Mouse (Mus musculus): ENCODE measurements around the gene Ncapg2.
A peak's percentile ranks its signal among the peaks of the same experiment; 100 is the strongest.

Ncapg2 gene

DNA sequence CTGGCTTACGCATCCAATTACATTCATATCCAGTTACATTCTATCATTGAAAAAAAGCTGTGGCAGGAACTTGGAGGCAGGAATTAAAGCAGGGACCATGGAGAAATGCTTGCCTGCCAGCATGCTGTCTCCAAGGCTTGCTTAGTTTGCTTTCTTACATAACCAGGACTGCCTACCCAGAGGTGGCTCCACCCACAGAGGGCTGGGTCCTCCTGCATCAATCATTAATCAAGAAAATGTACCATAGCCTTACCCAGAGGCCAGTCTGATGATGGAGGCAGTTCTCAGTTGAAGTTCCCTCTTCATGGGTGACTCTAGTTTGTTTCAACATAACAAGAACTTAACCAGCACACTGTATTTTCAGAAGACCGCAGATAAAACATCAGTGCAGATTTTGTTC is 44.3 kb downstream of the Ncapg2 start:
- DNase-seq, result no peak

- DNase-seq, result no peak
Measured at GRCm38 (mm10) chr12:116460379-116461065, 55.3 kb downstream of the Ncapg2 start.

DNA sequence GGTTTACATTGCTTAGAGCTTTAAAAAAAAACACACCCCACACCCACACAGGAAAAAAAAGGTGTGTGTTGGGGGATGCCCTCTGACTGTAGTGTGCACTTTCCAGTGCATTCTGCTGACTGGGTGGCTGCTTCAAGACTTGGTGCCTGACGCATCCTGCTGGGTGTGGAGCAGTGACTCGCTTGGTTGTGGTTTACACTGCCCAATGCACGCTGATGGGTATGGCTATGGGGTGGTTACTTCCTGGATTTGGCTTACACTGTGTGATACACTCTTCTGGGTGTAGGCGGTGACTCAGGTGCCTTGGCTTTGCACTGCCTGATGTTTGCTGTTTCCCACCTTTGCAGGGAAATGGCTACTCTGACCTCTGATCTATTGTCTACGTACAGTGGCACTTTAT is 61.8 kb downstream of the Ncapg2 start:
- DNase-seq, result no peak

DNA sequence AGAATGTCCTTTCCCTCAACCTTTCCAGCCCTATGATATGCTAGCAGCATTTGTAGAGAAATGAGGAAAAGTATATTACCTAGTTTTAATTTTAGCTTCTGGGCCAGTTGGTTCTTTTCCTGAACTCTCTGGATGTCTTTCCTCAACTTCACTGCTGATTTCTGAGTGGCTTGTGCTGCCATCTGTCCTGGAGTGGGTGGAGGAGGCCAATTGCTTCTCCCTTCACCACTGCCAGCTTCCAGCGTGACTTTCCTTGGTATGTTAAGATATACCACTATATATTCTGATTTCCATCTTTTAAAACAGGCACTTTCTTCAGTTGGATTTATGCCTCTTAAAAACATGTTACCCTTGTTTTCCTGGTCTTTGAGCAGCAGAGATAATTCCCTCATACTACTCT is 63.1 kb downstream of the Ncapg2 start:
- DNase-seq, result no peak

DNA sequence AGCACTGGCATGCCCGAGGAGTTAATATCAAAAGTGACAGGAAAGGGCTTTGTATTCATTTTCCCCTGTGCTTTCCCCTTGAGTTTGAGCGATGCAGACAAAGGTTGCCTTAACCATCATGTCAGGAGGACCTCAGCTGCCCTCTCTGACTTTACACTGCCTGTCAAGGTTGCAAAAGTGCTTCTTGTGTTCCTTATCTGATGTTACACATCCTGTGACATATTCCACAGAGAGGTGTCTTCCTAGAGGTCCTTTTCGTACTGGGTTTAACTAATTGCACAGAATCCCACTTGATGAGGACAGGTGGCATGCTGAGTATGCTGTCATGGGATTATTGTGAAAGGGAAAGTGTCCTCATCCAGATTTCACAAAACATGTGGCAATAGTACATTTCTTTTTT is 63.9 kb downstream of the Ncapg2 start:
- DNase-seq, result no peak

DNA sequence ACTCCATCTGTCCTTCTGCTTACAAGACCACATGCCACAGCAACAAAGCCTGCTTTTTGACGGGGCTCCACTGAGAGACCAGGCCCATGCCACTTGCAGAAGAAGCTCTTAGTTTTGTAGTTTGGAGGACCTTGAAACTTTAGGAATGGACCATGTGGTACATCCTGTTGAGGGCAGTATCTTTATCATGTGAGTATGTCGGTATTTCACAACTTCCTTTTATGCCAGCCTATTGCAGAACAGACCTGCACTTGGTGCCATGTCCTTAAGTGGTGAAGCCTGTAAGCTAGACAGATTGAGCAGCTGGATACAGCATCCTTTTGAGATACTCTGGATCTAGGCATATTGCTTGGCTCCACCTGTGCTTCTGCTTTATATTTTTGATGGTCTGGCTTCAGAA is 68.1 kb downstream of the Ncapg2 start:
- DNase-seq, result no peak

- DNase-seq, result no peak
Measured at GRCm38 (mm10) chr12:116473761-116474160, 68.6 kb downstream of the Ncapg2 start.

DNA sequence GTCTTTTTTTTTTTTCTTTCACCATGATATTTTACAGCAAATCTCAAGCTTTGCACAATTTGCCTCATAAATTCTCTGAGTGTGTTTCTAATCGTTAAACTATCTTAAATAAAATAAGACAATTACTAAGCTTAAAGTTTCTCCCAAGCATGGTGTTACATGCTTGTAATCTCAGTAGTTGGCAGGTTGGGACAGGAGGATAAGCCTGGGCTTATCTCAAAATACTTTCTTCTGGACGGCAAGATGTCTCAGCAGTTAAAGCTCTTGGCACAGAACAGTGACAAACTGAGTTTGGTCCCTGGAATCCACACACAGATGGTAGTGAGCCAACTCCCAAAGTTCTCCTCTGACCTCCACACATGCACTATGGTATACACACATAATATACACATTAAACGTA is 69.5 kb downstream of the Ncapg2 start:
- DNase-seq, result no peak

- DNase-seq, result no peak
Measured at GRCm38 (mm10) chr12:116478771-116479170, 73.6 kb downstream of the Ncapg2 start.

- DNase-seq, result no peak
Measured at GRCm38 (mm10) chr12:116481921-116482320, 76.7 kb downstream of the Ncapg2 start.

DNA sequence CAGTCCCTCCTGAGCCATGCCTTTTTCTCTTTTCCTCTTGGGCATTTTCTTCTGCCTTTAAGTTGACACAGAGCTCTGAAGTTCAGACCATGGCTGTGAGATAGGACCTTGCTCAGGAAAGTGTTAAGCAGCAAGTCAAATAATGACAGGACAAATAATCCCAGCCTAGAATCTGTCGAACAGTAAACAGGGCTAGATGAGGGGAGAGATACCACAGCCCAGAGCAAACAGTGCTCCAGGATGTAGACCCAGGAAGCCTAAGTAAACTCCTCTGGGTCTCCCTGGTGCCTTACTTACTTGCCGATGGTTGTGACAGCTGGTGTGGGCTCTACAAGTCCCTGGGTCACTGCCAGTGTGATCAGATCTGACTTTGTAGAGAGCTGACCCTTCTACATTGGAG is 78.4 kb downstream of the Ncapg2 start:
- DNase-seq, result no peak

DNA sequence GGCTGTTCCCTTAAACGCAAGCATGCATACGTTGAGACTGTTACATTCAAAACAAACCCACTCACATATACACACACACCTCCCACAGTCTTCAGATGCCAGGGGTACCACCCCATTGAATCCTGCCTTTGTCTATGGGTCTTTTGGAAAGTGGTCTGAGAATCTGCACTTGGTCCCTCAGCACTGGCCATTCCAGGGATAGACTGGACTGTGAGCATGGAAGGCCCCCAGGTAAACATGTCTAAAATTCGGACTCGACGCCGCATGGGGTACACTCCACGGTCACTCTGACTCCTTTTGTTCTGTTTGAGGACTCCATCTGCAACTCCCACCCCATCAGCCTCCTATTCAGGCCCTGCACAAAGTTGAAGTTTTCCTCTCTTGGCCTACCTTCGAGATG is 79.8 kb downstream of the Ncapg2 start:
- DNase-seq, result no peak

- DNase-seq, result peak; percentile 52
Measured at GRCm38 (mm10) chr12:116485591-116486403, 80.6 kb downstream of the Ncapg2 start, which contains the start of gene Ptprn2. TSS of gene Ptprn2 (plus strand) at chr12:116485720.

DNA sequence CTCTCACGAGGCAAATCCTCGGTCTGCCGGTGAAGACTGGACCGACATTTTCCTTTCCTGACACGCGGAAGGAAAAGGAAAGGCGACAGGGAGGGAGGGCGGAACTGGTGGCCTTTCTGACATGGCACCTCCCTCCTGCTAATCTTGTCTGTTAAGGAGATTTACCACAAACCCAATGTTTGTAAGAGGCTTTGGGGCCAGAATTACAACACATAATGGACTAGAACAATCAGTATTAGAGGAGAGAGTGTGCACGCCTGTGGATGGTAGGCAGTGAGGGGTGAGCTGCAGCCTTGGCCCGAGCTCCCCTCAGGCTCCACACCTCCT is 81.2 kb downstream of the Ncapg2 start:
- no peak for DNase-seq

DNA sequence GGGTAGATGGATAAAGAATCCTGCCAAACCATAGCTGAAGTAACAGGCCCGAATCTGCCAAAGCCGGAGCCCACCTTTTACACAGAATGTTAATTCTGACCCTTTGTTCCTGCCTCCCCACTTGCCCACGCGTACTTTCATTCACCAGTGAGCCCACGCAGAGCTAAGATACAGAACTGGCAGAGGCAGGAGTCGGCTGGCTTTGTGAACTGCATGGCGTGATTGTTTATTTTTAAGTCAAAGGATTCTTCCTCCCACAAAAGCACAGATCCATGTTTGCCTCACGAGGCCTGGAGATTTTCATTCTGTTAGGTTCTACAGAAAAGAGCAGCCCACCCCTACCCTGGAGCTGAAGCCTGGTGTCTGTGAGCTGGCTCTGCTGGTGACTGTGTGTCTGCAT is 83.6 kb downstream of the Ncapg2 start:
- DNase-seq, result no peak

DNA sequence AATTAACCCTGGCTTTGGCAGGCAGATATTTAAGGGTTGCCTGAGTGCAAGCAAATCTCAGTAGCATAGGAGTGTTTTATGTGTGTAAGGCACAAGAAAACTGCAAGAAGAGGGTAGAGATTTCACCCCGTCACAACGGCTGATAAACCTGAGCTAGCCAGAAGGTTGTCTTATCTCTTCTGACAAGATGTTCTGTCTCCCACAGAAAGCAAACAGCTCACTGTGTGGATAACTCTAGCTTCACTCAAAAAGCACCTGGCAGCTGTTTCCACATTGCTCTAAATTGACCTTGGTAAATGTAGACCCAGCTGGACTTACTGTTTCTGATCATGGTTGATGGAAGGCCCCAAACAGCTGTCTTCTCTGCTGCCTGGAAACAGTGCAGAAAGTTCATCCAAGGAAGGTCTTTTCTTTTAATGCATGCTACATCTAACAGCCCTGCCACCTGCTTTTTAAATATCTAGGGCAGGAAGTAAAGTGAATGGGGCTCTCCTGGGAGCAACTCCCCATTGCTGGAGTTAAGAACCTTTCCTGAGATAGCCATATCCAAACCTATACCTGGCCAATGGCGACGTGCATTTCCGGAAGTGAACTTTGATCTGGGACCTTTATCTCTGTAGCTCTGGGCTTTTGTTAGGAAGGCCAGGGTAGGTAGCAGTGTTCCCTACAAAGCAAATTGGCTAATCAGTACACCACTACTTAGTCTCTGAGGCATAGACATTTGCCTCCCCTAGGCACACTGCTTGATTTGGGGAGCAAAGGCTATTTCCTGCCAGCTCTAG is 85.6 kb downstream of the Ncapg2 start:
- DNase-seq, result no peak

- no peak for DNase-seq
Measured at GRCm38 (mm10) chr12:116498666-116499065, 93.5 kb downstream of the Ncapg2 start.

DNA sequence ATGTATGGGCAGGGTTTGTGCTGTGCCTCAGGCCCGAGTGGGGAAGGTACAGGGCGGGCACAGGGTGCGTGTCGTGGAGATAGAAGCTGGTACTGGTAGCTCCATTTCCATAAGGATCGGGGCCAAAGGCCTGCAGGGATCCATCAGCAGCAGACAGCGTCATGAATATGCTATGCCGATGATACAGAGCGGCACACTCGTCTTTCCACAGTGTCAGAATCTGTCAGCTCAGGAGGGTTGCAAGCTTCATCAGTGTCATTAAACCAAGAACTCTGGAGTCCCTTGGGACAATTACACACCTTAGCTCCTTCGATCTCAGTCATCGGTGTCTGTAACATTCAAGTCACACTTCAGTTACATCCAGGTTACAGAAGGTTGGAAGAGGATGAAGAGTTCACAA is 95.5 kb downstream of the Ncapg2 start:
- DNase-seq, result no peak

GRCm38 (mm10) chr12:116512482-116512881 is 107.3 kb downstream of the Ncapg2 start:
- DNase-seq, result no peak
